Mouse (Mus musculus): ENCODE results near the gene Efcab6.

GRCm38 (mm10) chr15:83949729-83950491 is 115.3 kb downstream of the Efcab6 start:
- no peak for TF ChIP-seq CTCF (IDR thresholded peaks at IDR 0.05; ENCODE audit: low read depth)
- no peak for TF ChIP-seq EP300 (IDR thresholded peaks at IDR 0.05; ENCODE audit: low read depth)

Data from liver, postnatal 0 days (tissue).